Mouse (Mus musculus) heart, postnatal 0 days (tissue): ENCODE data around the gene Phldb1.

Experiments used
- CTCF ChIP-seq: IDR thresholded peaks from 2 replicates; pipeline ENCODE4 v1.5.1; 2016; ENCODE audit warnings: antibody characterized with exemption, control low read depth, low read depth
- EP300 ChIP-seq: IDR thresholded peaks from 2 replicates; pipeline ENCODE4 v1.6.1; 2016; ENCODE audit warnings: antibody characterized with exemption, low read depth

GRCm38 (mm10) chr9:44723008-44723407 lies 12.0 kb downstream of the Phldb1 start:
- no peak for TF ChIP-seq CTCF
- no peak for TF ChIP-seq EP300
